Comparison of ENCODE assay signal across 42 mouse cellular contexts in genomic region chr8:107086018-107086417, GRCm38 (mm10). TPM values are rescaled to one million over a fixed set of nuclear protein-coding genes. Genes with fewer than 3 reads are reported as not detected.
"Had no signal": no experiment of that assay in that cellular context is flagged by ENCODE, and none has a peak within 500 bp of the region (broad histone marks: within the 10 kb centered on the region; RNA-seq: fewer than 3 reads in every experiment).

No protein-coding gene starts in this region.

- H3K4me3 ChIP-seq: heart, embryonic 10.5 days; heart, embryonic 12.5 days; heart, embryonic 13.5 days; heart, embryonic 15.5 days; hindbrain, embryonic 10.5 days; hindbrain, embryonic 12.5 days; hindbrain, embryonic 13.5 days; hindbrain, embryonic 15.5 days; intestine, embryonic 15.5 days; kidney, embryonic 15.5 days; layer of hippocampus, adult 2 months had no signal

- H3K4me1 ChIP-seq: heart, embryonic 10.5 days; heart, embryonic 12.5 days; heart, embryonic 13.5 days; heart, embryonic 15.5 days; hindbrain, embryonic 10.5 days; hindbrain, embryonic 12.5 days; hindbrain, embryonic 13.5 days; hindbrain, embryonic 15.5 days; intestine, embryonic 15.5 days; kidney, embryonic 15.5 days had no signal

- H3K27ac ChIP-seq: heart, embryonic 10.5 days; heart, embryonic 13.5 days; heart, embryonic 15.5 days; hindbrain, embryonic 10.5 days; hindbrain, embryonic 12.5 days; hindbrain, embryonic 13.5 days; hindbrain, embryonic 14.5 days; hindbrain, embryonic 15.5 days; hindbrain, postnatal 0 days; intestine, embryonic 15.5 days; kidney, embryonic 15.5 days; kidney, postnatal 0 days; layer of hippocampus, adult 2 months had no signal

- DNase-seq: heart, postnatal 10 days; heart, postnatal 14 days; heart, postnatal 36 days; kidney, adult 11 months; kidney, adult 18-20 months; kidney, adult 2 months; kidney, adult 8-10 months; kidney, adult 9 months; kidney, postnatal 14 days; layer of hippocampus, adult 9-11 months; layer of hippocampus, postnatal 36 days had no signal

- H3K27me3 ChIP-seq: heart, embryonic 12.5 days; heart, embryonic 13.5 days; heart, embryonic 15.5 days; hindbrain, embryonic 12.5 days; hindbrain, embryonic 13.5 days; hindbrain, embryonic 15.5 days; intestine, embryonic 15.5 days; kidney, embryonic 15.5 days had no signal

- H3K9ac ChIP-seq: heart, embryonic 12.5 days; heart, embryonic 13.5 days; heart, embryonic 15.5 days; hindbrain, embryonic 12.5 days; hindbrain, embryonic 13.5 days; hindbrain, embryonic 14.5 days; hindbrain, embryonic 15.5 days; intestine, embryonic 15.5 days; kidney, embryonic 15.5 days had no signal

- ATAC-seq: hindbrain, embryonic 16.5 days; hindbrain, postnatal 0 days; inflammation-experienced regulatory T-cells, adult 6 months; intestine, embryonic 15.5 days; intestine, embryonic 16.5 days; intestine, postnatal 0 days had no signal

- H3K9me3 ChIP-seq: heart, embryonic 10.5 days; heart, embryonic 13.5 days; heart, embryonic 15.5 days; hindbrain, embryonic 12.5 days; hindbrain, embryonic 13.5 days; hindbrain, embryonic 15.5 days; intestine, embryonic 15.5 days; kidney, embryonic 15.5 days had no signal

- H3K4me2 ChIP-seq: heart, embryonic 11.5 days; heart, embryonic 12.5 days; heart, embryonic 13.5 days; heart, embryonic 15.5 days; hindbrain, embryonic 12.5 days; hindbrain, embryonic 13.5 days; hindbrain, embryonic 14.5 days; hindbrain, embryonic 15.5 days; intestine, embryonic 15.5 days; kidney, embryonic 15.5 days had no signal

RNA-seq across cellular contexts. Expression of gene Tmed6, which starts 20.6 kb away (rescaled TPM):
- total RNA-seq: heart, postnatal 10 days; heart, postnatal 14 days; heart, postnatal 25 days; heart, postnatal 36 days; hematopoietic stem cell, adult 5-6 weeks; hindbrain, postnatal 0 days; layer of hippocampus, adult 18-20 months; layer of hippocampus, adult 8-10 months; layer of hippocampus, postnatal 10 days; layer of hippocampus, postnatal 14 days; layer of hippocampus, postnatal 25 days; layer of hippocampus, postnatal 36 days; left cerebral cortex, adult 18-20 months had no signal
- polyA plus RNA-seq: heart, embryonic 11.5 days; heart, embryonic 12.5 days; heart, embryonic 13.5 days; heart, embryonic 14.5 days; heart, embryonic 15.5 days; heart, embryonic 16.5 days; heart, postnatal 0 days; hindbrain, embryonic 10.5 days; hindbrain, embryonic 11.5 days; hindbrain, embryonic 12.5 days; hindbrain, embryonic 13.5 days; hindbrain, embryonic 14.5 days; hindbrain, embryonic 15.5 days; hindbrain, embryonic 16.5 days; hindbrain, postnatal 0 days had no signal
